Comparison of ENCODE assay signal across 38 mouse cellular contexts in the genomic region with DNA sequence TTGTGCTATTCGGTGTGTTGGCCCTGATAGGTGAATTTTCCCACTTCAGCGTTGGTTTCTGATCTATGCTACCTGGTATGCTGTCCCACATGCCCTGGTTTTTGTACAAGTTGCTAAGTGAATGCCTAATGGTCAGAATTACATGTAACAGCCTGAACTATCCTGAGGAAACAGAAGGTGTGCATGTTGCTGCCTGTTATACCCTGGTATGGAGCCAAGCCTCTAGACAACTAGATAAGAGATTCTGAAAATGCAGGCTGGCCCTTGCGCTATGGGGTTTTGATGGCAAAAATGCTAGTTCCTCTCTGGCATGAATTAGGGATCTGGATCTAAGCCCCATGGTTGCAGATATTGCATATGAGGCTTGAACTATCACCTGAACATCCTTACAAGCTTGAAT. TPM values are rescaled to one million over a fixed set of nuclear protein-coding genes. Genes with fewer than 3 reads are reported as not detected.
"Had no signal": no experiment of that assay in that cellular context is flagged by ENCODE, and none has a peak within 500 bp of the region (broad histone marks: within the 10 kb centered on the region; RNA-seq: fewer than 3 reads in every experiment).

No protein-coding gene starts in this region.

- H3K27ac ChIP-seq: embryonic facial prominence, embryonic 10.5 days; embryonic facial prominence, embryonic 12.5 days; embryonic facial prominence, embryonic 13.5 days; embryonic facial prominence, embryonic 15.5 days; forebrain, embryonic 10.5 days; forebrain, embryonic 12.5 days; forebrain, embryonic 13.5 days; forebrain, embryonic 15.5 days; gastrocnemius, adult 2 months; heart, adult 2 months had no signal

- H3K4me3 ChIP-seq: embryonic facial prominence, embryonic 10.5 days; embryonic facial prominence, embryonic 12.5 days; embryonic facial prominence, embryonic 13.5 days; embryonic facial prominence, embryonic 15.5 days; erythroblast, embryonic 14.5 days; forebrain, embryonic 10.5 days; forebrain, embryonic 12.5 days; forebrain, embryonic 13.5 days; forebrain, embryonic 15.5 days; gastrocnemius, adult 2 months; heart, adult 2 months had no signal

- H3K9me3 ChIP-seq: embryonic facial prominence, embryonic 10.5 days; embryonic facial prominence, embryonic 12.5 days; embryonic facial prominence, embryonic 13.5 days; embryonic facial prominence, embryonic 15.5 days; forebrain, embryonic 10.5 days; forebrain, embryonic 12.5 days; forebrain, embryonic 13.5 days; forebrain, embryonic 15.5 days had no signal

- H3K4me1 ChIP-seq: embryonic facial prominence, embryonic 10.5 days; embryonic facial prominence, embryonic 12.5 days; embryonic facial prominence, embryonic 13.5 days; embryonic facial prominence, embryonic 15.5 days; forebrain, embryonic 10.5 days; forebrain, embryonic 12.5 days; forebrain, embryonic 13.5 days; forebrain, embryonic 15.5 days had no signal

- H3K36me3 ChIP-seq: embryonic facial prominence, embryonic 10.5 days; embryonic facial prominence, embryonic 12.5 days; embryonic facial prominence, embryonic 13.5 days; embryonic facial prominence, embryonic 15.5 days; forebrain, embryonic 10.5 days; forebrain, embryonic 12.5 days; forebrain, embryonic 15.5 days had no signal

- H3K9ac ChIP-seq: embryonic facial prominence, embryonic 12.5 days; embryonic facial prominence, embryonic 13.5 days; embryonic facial prominence, embryonic 15.5 days; forebrain, embryonic 12.5 days; forebrain, embryonic 13.5 days; forebrain, embryonic 15.5 days; forebrain, postnatal 0 days had no signal

- DNase-seq: cerebellum, adult 2 months; cerebellum, adult 8-10 months; cerebellum, adult 9-10 months; cerebellum, adult 9-11 months; cerebellum, postnatal 10 days; cerebellum, postnatal 14 days; cerebellum, postnatal 25 days; cerebellum, postnatal 36 days; embryo, embryonic 11 days; forebrain, postnatal 0 days; gastrocnemius, adult 2 months; gastrocnemius, postnatal 10 days; gastrocnemius, postnatal 14 days; gastrocnemius, postnatal 25 days; gastrocnemius, postnatal 36 days; heart, adult 11 months; heart, adult 18-20 months; heart, adult 2 months had no signal

- H3K4me2 ChIP-seq: embryonic facial prominence, embryonic 12.5 days; embryonic facial prominence, embryonic 13.5 days; embryonic facial prominence, embryonic 15.5 days; forebrain, embryonic 12.5 days; forebrain, embryonic 13.5 days; forebrain, embryonic 15.5 days had no signal

- ATAC-seq: forebrain, embryonic 13.5 days; forebrain, embryonic 14.5 days; forebrain, embryonic 15.5 days; forebrain, embryonic 16.5 days; forebrain, postnatal 0 days had no signal

- H3K27me3 ChIP-seq: embryonic facial prominence, embryonic 12.5 days; embryonic facial prominence, embryonic 13.5 days; embryonic facial prominence, embryonic 15.5 days; forebrain, embryonic 12.5 days; forebrain, embryonic 15.5 days had no signal

RNA-seq across cellular contexts. Expression of gene Prdx6b, which starts 15.4 kb away (rescaled TPM):
- total RNA-seq: forebrain, postnatal 0 days; gastrocnemius, adult 18-20 months; gastrocnemius, adult 2 months; gastrocnemius, adult 8-10 months; gastrocnemius, postnatal 10 days; gastrocnemius, postnatal 14 days; gastrocnemius, postnatal 25 days; gastrocnemius, postnatal 36 days; gastrocnemius, postnatal 4 days; granulocyte monocyte progenitor cell, adult 5-6 weeks; heart, adult 18-20 months; heart, adult 2 months had no signal
- polyA plus RNA-seq: cerebellum, adult 2 months; cortical plate, adult 2 months; embryonic facial prominence, embryonic 10.5 days; embryonic facial prominence, embryonic 11.5 days; embryonic facial prominence, embryonic 12.5 days; embryonic facial prominence, embryonic 13.5 days; embryonic facial prominence, embryonic 14.5 days; embryonic facial prominence, embryonic 15.5 days; forebrain, embryonic 10.5 days; forebrain, embryonic 11.5 days; forebrain, embryonic 12.5 days; forebrain, embryonic 13.5 days; forebrain, embryonic 14.5 days; forebrain, embryonic 15.5 days; forebrain, embryonic 16.5 days; forebrain, postnatal 0 days; frontal cortex, adult 2 months had no signal
